Mouse (Mus musculus) bone marrow macrophage, adult 2 months (primary cell): ENCODE data around the gene Tox4.

Source experiments
- CTCF ChIP-seq: IDR thresholded peaks from 2 replicates; pipeline ENCODE4 v1.5.1; 2012; ENCODE audit warnings: low read depth, mild to moderate bottlenecking, low read length, moderate library complexity
- POLR2A ChIP-seq: IDR thresholded peaks from 2 replicates; pipeline ENCODE4 v1.6.1; 2012; ENCODE audit warnings: mild to moderate bottlenecking, low read depth, low read length, borderline replicate concordance

DNA sequence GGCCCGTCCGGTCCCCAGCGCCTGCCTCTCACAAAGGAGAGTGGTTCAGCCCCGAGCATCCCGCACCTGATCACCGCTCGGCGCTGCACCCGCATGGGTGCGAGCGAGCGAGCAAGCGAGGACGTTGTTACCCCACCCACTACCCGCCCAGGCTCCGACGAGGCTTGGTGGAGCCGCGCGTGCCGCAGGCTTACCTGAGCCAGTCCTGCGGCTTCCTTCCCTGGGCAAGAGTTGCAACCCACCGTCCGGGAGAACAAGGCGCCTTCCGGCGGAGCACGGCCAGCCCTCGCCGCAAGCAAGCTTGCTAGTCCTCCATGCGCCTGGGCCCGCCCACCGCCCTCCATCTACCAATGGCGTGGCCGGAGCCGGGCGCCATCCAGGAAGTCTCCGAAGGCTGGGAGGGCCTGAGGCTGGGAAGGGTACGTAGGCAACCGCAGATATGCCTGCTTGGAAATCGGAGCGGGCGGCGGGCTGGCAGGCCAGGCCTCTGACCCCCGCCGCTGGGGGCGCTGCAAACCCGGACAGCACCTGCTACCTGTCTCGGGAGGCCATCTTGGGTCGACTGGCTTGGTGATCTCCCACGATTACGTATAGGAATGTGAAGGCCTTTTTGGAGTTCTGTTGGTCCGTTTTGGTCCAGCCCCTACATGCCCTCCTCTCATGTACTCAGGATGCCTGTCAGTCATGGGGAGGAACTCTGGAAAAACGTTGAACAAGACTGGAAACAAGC is 21.3 kb upstream of the Tox4 start, which contains the start of gene Chd8:
- TF ChIP-seq POLR2A, result peak; percentile 81; the same call in 1 of the 2 replicates
- TF ChIP-seq CTCF, result peak; percentile 64
